Mouse (Mus musculus) brown adipose tissue, adult 24 weeks (tissue): ENCODE measurements around the gene Gm14151. TPM values are rescaled to one million over a fixed set of nuclear protein-coding genes. Genes with fewer than 3 reads are reported as not detected.
"Not testable (repeated sequence)": the region's sequence is repeated elsewhere in the genome, so short reads cannot be mapped to it uniquely, and the experiment has no call there.

Experiments used
- H3K27ac ChIP-seq: fragments of 200-500 bp; replicated peaks from 2 replicates; pipeline ENCODE4 v1.5.1; 2012; ENCODE audit warnings: low read depth, mild to moderate bottlenecking, low read length
- H3K4me1 ChIP-seq: fragments of 200-500 bp; 2 replicates; pipeline ENCODE4 v1.6.1; 2012; ENCODE audit warnings: low read length, mixed read lengths; ENCODE audit not compliant: control insufficient read depth, insufficient read depth, insufficient read length
- H3K4me3 ChIP-seq: fragments of 200-500 bp; 2 replicates; pipeline ENCODE4 v1.5.1; 2012; ENCODE audit warnings: low read depth, mild to moderate bottlenecking, low read length, moderate library complexity; ENCODE audit not compliant: insufficient read depth
- polyA plus RNA-seq: library from polyadenylated mRNA; stranded (reverse); fragments of >200 nt; gene quantifications from 2 replicates; pipeline ENCODE4 v1.2.4, GENCODE M21; 2012; ENCODE audit not compliant: missing spikeins, insufficient read depth, insufficient read length

Gm14151 gene
- polyA plus RNA-seq = not detected in 2 replicates

GRCm38 (mm10) chr2:151092250-151092649, at the start of gene Gm14151:
TSS of gene Gm14151 (minus strand) at chr2:151092350.
- H3K4me1 ChIP-seq, H3K27ac ChIP-seq, H3K4me3 ChIP-seq: not testable (repeated sequence)

GRCm38 (mm10) chr2:151097945-151098344, 5.8 kb upstream of the Gm14151 start, which contains the start of gene Gm14147:
TSS of gene Gm14147 (plus strand) at chr2:151098245.
- not testable (repeated sequence) for H3K4me1 ChIP-seq, H3K4me3 ChIP-seq, H3K27ac ChIP-seq

GRCm38 (mm10) chr2:151056637-151057036, 35.5 kb downstream of the Gm14151 start:
- no peak overlapping the region for H3K27ac ChIP-seq
- H3K4me1 ChIP-seq = no peaks in the 10 kb centered on the region
- H3K4me3 ChIP-seq = no peak overlapping the region

- Histone ChIP-seq H3K4me1 (peaks cover 10% of the 10 kb centered on the region), H3K4me3 (no peak overlapping the region), H3K27ac (no peak overlapping the region)
Measured at GRCm38 (mm10) chr2:151040411-151040810, 51.7 kb downstream of the Gm14151 start.

DNA sequence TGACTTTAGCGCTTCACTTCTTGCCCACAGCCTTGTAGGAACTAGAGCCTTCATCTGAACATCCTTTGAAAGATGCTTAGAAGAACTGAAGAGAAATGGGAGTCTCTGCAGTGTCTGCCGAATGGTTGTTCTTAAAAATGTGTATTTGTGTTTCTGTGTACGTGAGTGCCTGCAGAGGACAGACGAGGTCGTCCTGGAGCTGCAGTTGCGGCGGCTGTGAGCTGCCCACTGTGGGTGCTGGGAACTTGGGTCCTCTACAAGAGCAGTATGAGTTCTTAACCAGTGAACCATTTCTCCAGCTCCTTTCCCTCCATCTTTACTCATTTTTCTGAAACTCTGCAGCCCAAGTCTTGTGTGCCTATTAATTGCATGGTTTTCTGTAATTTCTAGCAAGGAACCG, 52.4 kb downstream of the Gm14151 start:
- H3K4me1 ChIP-seq = peaks cover 10% of the 10 kb centered on the region
- H3K27ac ChIP-seq = no peak overlapping the region
- H3K4me3 ChIP-seq = peak overlapping the region; percentile 93

DNA sequence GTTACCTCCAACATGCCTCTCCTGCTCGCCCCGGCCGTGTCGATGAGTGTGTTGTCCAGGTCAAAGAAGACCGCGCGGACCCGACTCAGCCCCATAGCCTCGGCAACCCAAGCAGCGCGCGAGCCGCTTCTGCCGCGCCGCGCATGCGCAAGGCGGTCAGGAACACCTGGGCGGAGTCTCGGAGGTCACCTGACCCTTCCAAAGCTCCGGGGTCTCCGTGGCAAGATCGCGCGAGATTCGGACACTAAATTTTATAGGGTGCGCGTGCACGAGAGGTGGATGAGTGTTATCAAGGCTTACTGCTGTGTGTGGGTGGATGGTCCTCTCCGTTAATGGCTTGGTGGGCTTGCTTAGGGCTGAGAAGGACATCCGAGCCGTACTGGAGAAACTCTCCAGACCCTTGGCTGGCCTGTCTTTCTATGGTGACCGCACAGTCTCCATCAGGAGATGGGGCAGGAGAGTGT, 52.9 kb downstream of the Gm14151 start, which contains the start of the genes Ninl and Nanp:
TSS of gene Ninl (minus strand) at position 151 of the 464 bp plus-strand sequence.
TSS of gene Nanp (minus strand) at position 167 of the 464 bp plus-strand sequence.
- Histone ChIP-seq H3K4me1 (peaks cover 10% of the 10 kb centered on the region), H3K4me3 (peak within 1 kb of the TSS; percentile 93), H3K27ac (peak within 1 kb of the TSS; percentile 33; the same call in 1 of the 2 replicates)

- H3K4me1 ChIP-seq = peaks cover 10% of the 10 kb centered on the region
- no peak overlapping the region for H3K27ac ChIP-seq
- peak overlapping the region; percentile 93 for H3K4me3 ChIP-seq
Measured at GRCm38 (mm10) chr2:151038811-151039222, 53.3 kb downstream of the Gm14151 start.

- H3K4me1 ChIP-seq = peaks cover 10% of the 10 kb centered on the region
Measured at GRCm38 (mm10) chr2:151037876-151038552, 54.1 kb downstream of the Gm14151 start.

DNA sequence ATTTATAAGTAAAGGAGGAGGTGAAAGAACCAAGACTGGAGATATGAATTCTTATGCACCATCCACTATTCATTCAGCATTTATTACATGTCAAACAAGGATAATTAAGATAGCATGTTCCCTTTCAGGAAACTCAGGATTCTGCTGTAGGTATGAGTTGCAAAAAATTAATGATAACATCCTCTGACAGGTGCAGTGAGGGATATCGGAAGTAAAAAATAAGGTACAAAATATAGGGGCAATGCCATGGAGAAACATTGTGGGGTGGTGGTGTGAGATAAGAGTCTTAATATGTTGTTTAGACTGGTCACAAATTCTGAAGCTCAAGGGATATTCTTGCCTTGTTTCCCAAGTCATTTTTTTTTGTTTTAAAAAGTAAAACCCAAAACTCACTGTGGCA, 54.9 kb downstream of the Gm14151 start:
- H3K4me1 ChIP-seq = peaks cover 10% of the 10 kb centered on the region
- no peak overlapping the region for H3K27ac ChIP-seq
- H3K4me3 ChIP-seq = no peak overlapping the region

More at GRCm38 (mm10) chr2:151037876-151038552, 54.1 kb downstream of the Gm14151 start:
- Histone ChIP-seq H3K4me3 (peak overlapping the region; percentile 93), H3K27ac (no peak overlapping the region)

Other genes starting within 250 kb of the Gm14151 start
- gene Abhd12, start 187.6 kb downstream of the Gm14151 start, polyA plus RNA-seq = 32.4 and 57.2 TPM in 2 replicates
- 3.6 and 3.8 TPM in 2 replicates for gene Gins1, start 186.9 kb downstream of the Gm14151 start, polyA plus RNA-seq
- gene Ninl, start 53.0 kb downstream of the Gm14151 start, polyA plus RNA-seq = 5.0 and 6.6 TPM in 2 replicates
- gene Nanp, start 53.0 kb downstream of the Gm14151 start, polyA plus RNA-seq = 2.1 and 7.1 TPM in 2 replicates
- not detected in 2 replicates for gene Gm14147, start 5.9 kb upstream of the Gm14151 start, polyA plus RNA-seq